Mouse (Mus musculus): ENCODE data around the gene Tprn. TPM values are rescaled to one million over a fixed set of nuclear protein-coding genes. Genes with fewer than 3 reads are reported as not detected.
A peak's percentile ranks its signal among the peaks of the same experiment; 100 is the strongest.

Gene Tprn
- polyA plus RNA-seq, 1 experiment: 12.9 TPM

- Histone ChIP-seq H3K27me3 (replicated peaks) (peaks cover 80% of the 10 kb centered on the region), H3K4me3 (replicated peaks) (peak overlapping the region; percentile 69), H3K4me1 (peaks cover 20% of the 10 kb centered on the region), H3K9me3 (peaks cover 10% of the 10 kb centered on the region; the same call in 1 of the 2 replicates), H3K36me3 (replicated peaks; ENCODE audit: low read length) (no peaks in the 10 kb centered on the region)
- no peak for TF ChIP-seq FLI1 (IDR thresholded peaks at IDR 0.05; ENCODE audit: low read length)
- TF ChIP-seq GATA1 (IDR thresholded peaks at IDR 0.05; ENCODE audit: borderline replicate concordance, low read length): no peak
Measured at GRCm38 (mm10) chr2:25303931-25304656, 41.7 kb downstream of the Tprn start.

- peaks cover 20% of the 10 kb centered on the region for H3K4me1 ChIP-seq
- peaks cover 80% of the 10 kb centered on the region for H3K27me3 ChIP-seq (replicated peaks)
- no peaks in the 10 kb centered on the region for H3K36me3 ChIP-seq (replicated peaks; ENCODE audit: low read length)
- peak overlapping the region; percentile 87 for H3K4me3 ChIP-seq (replicated peaks)
- no peak for TF ChIP-seq FLI1 (IDR thresholded peaks at IDR 0.05; ENCODE audit: low read length)
- no peak for TF ChIP-seq GATA1 (IDR thresholded peaks at IDR 0.05; ENCODE audit: borderline replicate concordance, low read length)
- peaks cover 9% of the 10 kb centered on the region; the same call in 1 of the 2 replicates for H3K9me3 ChIP-seq
Measured at GRCm38 (mm10) chr2:25304657-25305541, 42.5 kb downstream of the Tprn start.

GRCm38 (mm10) chr2:25305587-25306359 is 43.4 kb downstream of the Tprn start:
- Histone ChIP-seq H3K4me1 (peaks cover 20% of the 10 kb centered on the region), H3K27me3 (replicated peaks) (peaks cover 88% of the 10 kb centered on the region), H3K9me3 (peaks cover 11% of the 10 kb centered on the region), H3K4me3 (replicated peaks) (no peak overlapping the region), H3K36me3 (replicated peaks; ENCODE audit: low read length) (no peaks in the 10 kb centered on the region)
- TF ChIP-seq FLI1 (IDR thresholded peaks at IDR 0.05; ENCODE audit: low read length) (no peak), GATA1 (IDR thresholded peaks at IDR 0.05; ENCODE audit: borderline replicate concordance, low read length) (no peak)

DNA sequence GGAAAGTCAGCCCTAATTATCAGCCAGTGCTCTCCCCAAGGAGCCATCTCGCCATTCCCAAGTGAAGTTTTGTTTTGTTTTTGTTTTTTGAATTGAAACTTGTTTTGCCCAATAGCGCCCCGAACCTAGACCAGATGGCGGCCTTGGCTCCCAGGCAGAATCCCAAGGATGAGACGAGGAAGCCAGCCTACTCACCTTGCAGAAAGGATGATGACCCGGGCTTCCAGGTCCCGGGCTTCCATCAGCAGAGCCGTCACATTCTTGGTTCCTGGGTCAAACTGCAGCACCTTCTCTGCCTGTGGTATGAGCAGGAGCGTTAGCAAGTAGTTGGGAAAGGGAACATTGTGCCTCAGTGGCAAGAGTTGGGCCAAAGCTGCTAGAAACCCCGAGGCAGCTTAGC is 47.8 kb downstream of the Tprn start:
- Histone ChIP-seq H3K27me3 (replicated peaks) (peaks cover 92% of the 10 kb centered on the region), H3K36me3 (replicated peaks; ENCODE audit: low read length) (no peaks in the 10 kb centered on the region)
- TF ChIP-seq FLI1 (IDR thresholded peaks at IDR 0.05; ENCODE audit: low read length) (no peak), GATA1 (IDR thresholded peaks at IDR 0.05; ENCODE audit: borderline replicate concordance, low read length) (no peak)

GRCm38 (mm10) chr2:25310969-25311368 is 48.6 kb downstream of the Tprn start:
- Histone ChIP-seq H3K36me3 (replicated peaks; ENCODE audit: low read length) (no peaks in the 10 kb centered on the region), H3K9me3 (peaks cover 5% of the 10 kb centered on the region), H3K4me1 (peaks cover 17% of the 10 kb centered on the region), H3K4me3 (replicated peaks) (peak overlapping the region; percentile 38), H3K27me3 (replicated peaks) (peaks cover 92% of the 10 kb centered on the region)
- TF ChIP-seq FLI1 (IDR thresholded peaks at IDR 0.05; ENCODE audit: low read length) (no peak), GATA1 (IDR thresholded peaks at IDR 0.05; ENCODE audit: borderline replicate concordance, low read length) (no peak)

More for the DNA sequence above, 47.8 kb downstream of the Tprn start:
- H3K9me3 ChIP-seq: peaks cover 5% of the 10 kb centered on the region
- peaks cover 23% of the 10 kb centered on the region for H3K4me1 ChIP-seq
- H3K4me3 ChIP-seq (replicated peaks): no peak overlapping the region

DNA sequence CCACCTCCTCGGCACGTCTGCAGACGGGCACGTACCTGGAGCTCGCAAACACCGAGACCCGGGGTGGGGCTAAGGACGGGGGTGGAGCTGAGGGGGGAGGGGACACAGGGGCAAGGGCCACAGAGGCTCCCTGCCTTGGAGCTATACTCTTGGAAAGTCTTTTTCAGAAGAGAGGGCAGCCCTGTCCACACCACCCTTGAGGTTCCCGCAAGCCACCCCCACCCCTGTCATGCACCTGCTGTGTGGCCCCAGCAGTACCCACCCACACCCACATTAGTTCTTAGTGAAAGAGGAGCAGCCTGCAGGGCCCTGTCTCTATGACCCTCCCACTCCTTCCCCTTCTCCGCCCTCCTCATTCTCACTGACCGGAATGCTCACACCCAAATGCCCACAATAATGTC is 49.1 kb downstream of the Tprn start:
- Histone ChIP-seq H3K27me3 (replicated peaks) (peaks cover 92% of the 10 kb centered on the region), H3K4me1 (peaks cover 17% of the 10 kb centered on the region), H3K4me3 (replicated peaks) (no peak overlapping the region), H3K9me3 (peaks cover 5% of the 10 kb centered on the region), H3K36me3 (replicated peaks; ENCODE audit: low read length) (no peaks in the 10 kb centered on the region)
- TF ChIP-seq GATA1 (IDR thresholded peaks at IDR 0.05; ENCODE audit: borderline replicate concordance, low read length) (no peak), FLI1 (IDR thresholded peaks at IDR 0.05; ENCODE audit: low read length) (no peak)

DNA sequence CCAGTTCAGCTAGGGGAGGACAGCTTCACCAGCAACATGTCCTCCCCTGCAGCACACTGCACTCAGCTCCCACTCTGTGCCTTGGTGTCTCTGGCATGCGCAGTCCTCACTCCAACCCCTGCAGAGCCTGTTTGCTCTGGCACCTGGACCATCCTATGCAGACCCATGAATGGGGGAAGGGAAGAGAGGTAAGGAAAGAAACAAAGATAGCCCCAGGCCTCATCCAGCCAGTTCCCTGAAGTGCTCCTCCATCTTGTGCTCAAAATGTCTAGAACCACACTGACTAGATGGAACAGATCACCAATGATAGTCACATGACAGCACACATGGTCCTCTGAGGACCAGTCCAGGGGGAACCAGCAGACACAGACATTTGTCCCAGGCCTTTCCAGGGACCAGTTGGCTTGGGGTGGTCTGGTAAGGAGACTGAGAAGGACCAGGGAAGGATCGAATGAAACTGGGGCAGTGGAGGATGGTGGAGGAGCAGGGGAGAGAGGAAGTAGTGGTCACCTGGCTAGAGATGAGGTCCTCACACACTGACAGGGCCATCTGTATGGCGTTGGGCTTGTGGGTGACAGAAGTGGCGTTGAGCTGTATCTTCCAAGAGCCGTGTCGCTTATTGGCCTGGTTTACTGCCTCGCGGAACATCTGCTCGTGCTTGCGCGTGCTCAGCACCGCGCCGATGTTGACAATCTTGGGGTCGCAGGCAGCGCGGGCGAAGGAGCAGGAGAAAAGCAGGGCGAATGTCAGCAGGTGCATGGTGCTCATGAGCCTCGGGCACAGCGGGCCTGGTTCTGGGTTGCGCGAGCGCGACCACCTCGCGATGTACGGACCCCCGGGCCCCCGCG is 55.9 kb downstream of the Tprn start:
- H3K4me3 ChIP-seq (replicated peaks): peak overlapping the region; percentile 88
- H3K9me3 ChIP-seq: peaks cover 4% of the 10 kb centered on the region; the same call in 1 of the 2 replicates
- peaks cover 13% of the 10 kb centered on the region for H3K4me1 ChIP-seq
- H3K36me3 ChIP-seq (replicated peaks; ENCODE audit: low read length): no peaks in the 10 kb centered on the region
- H3K27me3 ChIP-seq (replicated peaks): peaks cover 92% of the 10 kb centered on the region
- TF ChIP-seq GATA1 (IDR thresholded peaks at IDR 0.05; ENCODE audit: borderline replicate concordance, low read length) (no peak), FLI1 (IDR thresholded peaks at IDR 0.05; ENCODE audit: low read length) (no peak)

- H3K27me3 ChIP-seq (replicated peaks): peaks cover 85% of the 10 kb centered on the region
- peak within 1 kb of the TSS; percentile 88 for H3K4me3 ChIP-seq (replicated peaks)
- TF ChIP-seq GATA1 (IDR thresholded peaks at IDR 0.05; ENCODE audit: borderline replicate concordance, low read length) (no peak), FLI1 (IDR thresholded peaks at IDR 0.05; ENCODE audit: low read length) (no peak)
Measured at GRCm38 (mm10) chr2:25318971-25319773, 56.8 kb downstream of the Tprn start, which contains the start of gene Grin1. TSS of gene Grin1 (minus strand) at chr2:25319187.

More at GRCm38 (mm10) chr2:25318971-25319773, 56.8 kb downstream of the Tprn start, which contains the start of gene Grin1:
- Histone ChIP-seq H3K4me1 (peaks cover 11% of the 10 kb centered on the region), H3K9me3 (peaks cover 4% of the 10 kb centered on the region; the same call in 1 of the 2 replicates), H3K36me3 (replicated peaks; ENCODE audit: low read length) (no peaks in the 10 kb centered on the region)

Other genes with a start within 250 kb of the Tprn start
- gene Nsmf, start 208.3 kb upstream of the Tprn start, polyA plus RNA-seq (2012; ENCODE audit: insufficient read depth, low replicate concordance): 24.0 and 32.1 TPM in 2 replicates
- gene Entpd8, start 182.3 kb upstream of the Tprn start, polyA plus RNA-seq (2012; ENCODE audit: insufficient read depth, low replicate concordance): not detected in 2 replicates
- not detected in 2 replicates for gene Noxa1, start 167.5 kb upstream of the Tprn start, polyA plus RNA-seq (2012; ENCODE audit: insufficient read depth, low replicate concordance)
- gene Nrarp, start 81.9 kb upstream of the Tprn start, polyA plus RNA-seq (2012; ENCODE audit: insufficient read depth, low replicate concordance): 7.9 and 8.1 TPM in 2 replicates
- gene Tor4a, start 65.7 kb upstream of the Tprn start, polyA plus RNA-seq (2012; ENCODE audit: insufficient read depth, low replicate concordance): 10.3 and 14.6 TPM in 2 replicates
- gene Nelfb, start 51.1 kb upstream of the Tprn start, polyA plus RNA-seq (2012; ENCODE audit: insufficient read depth, low replicate concordance): 22.9 and 24.0 TPM in 2 replicates
- gene Stpg3, start 48.0 kb upstream of the Tprn start, polyA plus RNA-seq (2012; ENCODE audit: insufficient read depth, low replicate concordance): 0.08 and 1.5 TPM in 2 replicates
- not detected in 2 replicates for gene Fam166a, start 43.9 kb upstream of the Tprn start, polyA plus RNA-seq (2012; ENCODE audit: insufficient read depth, low replicate concordance)
- 264 and 365 TPM in 2 replicates for gene Tubb4b, start 37.9 kb upstream of the Tprn start, polyA plus RNA-seq (2012; ENCODE audit: insufficient read depth, low replicate concordance)
- not detected in 2 replicates for gene Slc34a3, start 28.3 kb upstream of the Tprn start, polyA plus RNA-seq (2012; ENCODE audit: insufficient read depth, low replicate concordance)
- not detected in 2 replicates for gene Rnf224, start 25.8 kb upstream of the Tprn start, polyA plus RNA-seq (2012; ENCODE audit: insufficient read depth, low replicate concordance)
- 3.8 and 7.6 TPM in 2 replicates for gene Rnf208, start 20.4 kb upstream of the Tprn start, polyA plus RNA-seq (2012; ENCODE audit: insufficient read depth, low replicate concordance)
- gene Cysrt1, start 20.2 kb upstream of the Tprn start, polyA plus RNA-seq (2012; ENCODE audit: insufficient read depth, low replicate concordance): not detected in 2 replicates
- 1.1 TPM in 1 of 2 replicates, not detected in the other for gene AL732309.1, start 15.8 kb upstream of the Tprn start, polyA plus RNA-seq (2012; ENCODE audit: insufficient read depth, low replicate concordance)
- gene Tmem203, start 7.2 kb upstream of the Tprn start, polyA plus RNA-seq (2012; ENCODE audit: insufficient read depth, low replicate concordance): 16.3 and 20.0 TPM in 2 replicates
- 34.6 and 160 TPM in 2 replicates for gene Ssna1, start 9.8 kb downstream of the Tprn start, polyA plus RNA-seq (2012; ENCODE audit: insufficient read depth, low replicate concordance)
- 3.1 and 14.8 TPM in 2 replicates for gene Anapc2, start 9.9 kb downstream of the Tprn start, polyA plus RNA-seq (2012; ENCODE audit: insufficient read depth, low replicate concordance)
- not detected in 2 replicates for gene Tmem210, start 25.5 kb downstream of the Tprn start, polyA plus RNA-seq (2012; ENCODE audit: insufficient read depth, low replicate concordance)
- not detected in 2 replicates for gene Lrrc26, start 27.3 kb downstream of the Tprn start, polyA plus RNA-seq (2012; ENCODE audit: insufficient read depth, low replicate concordance)
- gene Grin1, start 56.6 kb downstream of the Tprn start, polyA plus RNA-seq (2012; ENCODE audit: insufficient read depth, low replicate concordance): not detected in 2 replicates
- gene Man1b1, start 69.7 kb downstream of the Tprn start, polyA plus RNA-seq (2012; ENCODE audit: insufficient read depth, low replicate concordance): 4.4 and 13.9 TPM in 2 replicates
- gene Dpp7, start 93.7 kb downstream of the Tprn start, polyA plus RNA-seq (2012; ENCODE audit: insufficient read depth, low replicate concordance): 4.3 and 4.4 TPM in 2 replicates
- gene Uap1l1, start 103.1 kb downstream of the Tprn start, polyA plus RNA-seq (2012; ENCODE audit: insufficient read depth, low replicate concordance): 12.1 and 13.3 TPM in 2 replicates
- gene Sapcd2, start 109.7 kb downstream of the Tprn start, polyA plus RNA-seq (2012; ENCODE audit: insufficient read depth, low replicate concordance): 26.7 and 29.9 TPM in 2 replicates
- 1.3 TPM in 1 of 2 replicates, not detected in the other for gene Entpd2, start 133.3 kb downstream of the Tprn start, polyA plus RNA-seq (2012; ENCODE audit: insufficient read depth, low replicate concordance)
- gene Npdc1, start 136.7 kb downstream of the Tprn start, polyA plus RNA-seq (2012; ENCODE audit: insufficient read depth, low replicate concordance): 3.7 and 3.9 TPM in 2 replicates
- 4.3 TPM in 1 of 2 replicates, not detected in the other for gene Fut7, start 160.6 kb downstream of the Tprn start, polyA plus RNA-seq (2012; ENCODE audit: insufficient read depth, low replicate concordance)
- 13.1 and 24.3 TPM in 2 replicates for gene Abca2, start 166.1 kb downstream of the Tprn start, polyA plus RNA-seq (2012; ENCODE audit: insufficient read depth, low replicate concordance)
- not detected in 2 replicates for gene Clic3, start 194.2 kb downstream of the Tprn start, polyA plus RNA-seq (2012; ENCODE audit: insufficient read depth, low replicate concordance)
- gene Paxx, start 198.5 kb downstream of the Tprn start, polyA plus RNA-seq (2012; ENCODE audit: insufficient read depth, low replicate concordance): 51.1 and 52.3 TPM in 2 replicates
- not detected in 2 replicates for gene Ptgds, start 207.4 kb downstream of the Tprn start, polyA plus RNA-seq (2012; ENCODE audit: insufficient read depth, low replicate concordance)
- not detected in 2 replicates for gene Lcn12, start 231.3 kb downstream of the Tprn start, polyA plus RNA-seq (2012; ENCODE audit: insufficient read depth, low replicate concordance)
- 46.2 and 91.1 TPM in 2 replicates for gene Fbxw5, start 238.1 kb downstream of the Tprn start, polyA plus RNA-seq (2012; ENCODE audit: insufficient read depth, low replicate concordance)
- 0.43 TPM in 1 of 2 replicates, not detected in the other for gene C8g, start 239.1 kb downstream of the Tprn start, polyA plus RNA-seq (2012; ENCODE audit: insufficient read depth, low replicate concordance)

Data from megakaryocyte, embryonic 14.5 days (primary cell).